Comparison of ENCODE assay signal across 50 mouse cellular contexts in the genomic region with DNA sequence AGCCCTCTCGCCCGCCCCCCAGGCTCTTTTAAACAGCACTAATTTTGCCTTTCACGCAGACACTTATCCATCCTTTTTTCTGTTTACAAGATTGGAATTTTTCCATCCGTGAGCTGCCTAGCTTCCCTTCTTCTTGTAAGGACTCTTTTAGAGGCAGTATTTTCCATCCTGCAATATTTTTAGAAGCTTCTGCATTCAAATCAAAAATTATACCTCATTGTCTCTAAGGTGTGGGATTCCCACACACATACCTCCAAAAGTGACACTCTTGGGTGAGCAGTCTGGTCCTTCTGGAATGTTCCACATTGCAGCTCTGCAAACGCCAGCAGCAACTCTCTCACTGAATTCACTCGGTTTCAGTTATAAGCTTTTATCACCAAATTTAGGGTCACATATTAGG. TPM values are rescaled to one million over a fixed set of nuclear protein-coding genes. Genes with fewer than 3 reads are reported as not detected.
"Had no signal": no experiment of that assay in that cellular context is flagged by ENCODE, and none has a peak within 500 bp of the region (broad histone marks: within the 10 kb centered on the region; RNA-seq: fewer than 3 reads in every experiment).

No protein-coding gene starts in this region.

- H3K4me3 ChIP-seq: heart, embryonic 10.5 days; heart, embryonic 12.5 days; heart, embryonic 13.5 days; heart, embryonic 15.5 days; hindbrain, embryonic 10.5 days; hindbrain, embryonic 12.5 days; hindbrain, embryonic 13.5 days; hindbrain, embryonic 15.5 days; intestine, embryonic 15.5 days; kidney, embryonic 15.5 days; layer of hippocampus, adult 2 months had no signal

- H3K9me3 ChIP-seq: heart, embryonic 10.5 days; heart, embryonic 12.5 days; heart, embryonic 13.5 days; heart, embryonic 15.5 days; hindbrain, embryonic 10.5 days; hindbrain, embryonic 12.5 days; hindbrain, embryonic 13.5 days; hindbrain, embryonic 15.5 days; intestine, embryonic 15.5 days; kidney, embryonic 15.5 days had no signal

- H3K27ac ChIP-seq: heart, embryonic 10.5 days; heart, embryonic 13.5 days; heart, embryonic 15.5 days; hindbrain, embryonic 10.5 days; hindbrain, embryonic 12.5 days; hindbrain, embryonic 13.5 days; hindbrain, embryonic 14.5 days; hindbrain, embryonic 15.5 days; hindbrain, postnatal 0 days; intestine, embryonic 15.5 days; kidney, embryonic 15.5 days; kidney, postnatal 0 days; layer of hippocampus, adult 2 months had no signal

- H3K9ac ChIP-seq: heart, embryonic 12.5 days; heart, embryonic 13.5 days; heart, embryonic 15.5 days; hindbrain, embryonic 12.5 days; hindbrain, embryonic 13.5 days; hindbrain, embryonic 14.5 days; hindbrain, embryonic 15.5 days; intestine, embryonic 15.5 days; kidney, embryonic 15.5 days had no signal

- DNase-seq: heart, postnatal 10 days; heart, postnatal 14 days; heart, postnatal 36 days; heart, postnatal 4 days; kidney, adult 11 months; kidney, adult 18-20 months; kidney, adult 2 months; kidney, adult 8-10 months; kidney, adult 9 months; kidney, postnatal 10 days; kidney, postnatal 14 days; kidney, postnatal 25 days; kidney, postnatal 36 days; kidney, postnatal 4 days; layer of hippocampus, adult 9-11 months; layer of hippocampus, postnatal 36 days had no signal

- H3K4me1 ChIP-seq: heart, embryonic 12.5 days; heart, embryonic 13.5 days; heart, embryonic 15.5 days; hindbrain, embryonic 10.5 days; hindbrain, embryonic 12.5 days; hindbrain, embryonic 13.5 days; hindbrain, embryonic 15.5 days; intestine, embryonic 15.5 days; kidney, embryonic 15.5 days had no signal

- H3K36me3 ChIP-seq: heart, embryonic 10.5 days; heart, embryonic 12.5 days; heart, embryonic 13.5 days; heart, embryonic 15.5 days; hindbrain, embryonic 10.5 days; hindbrain, embryonic 12.5 days; hindbrain, embryonic 13.5 days; hindbrain, embryonic 15.5 days; intestine, embryonic 15.5 days; kidney, embryonic 15.5 days had no signal

- H3K27me3 ChIP-seq: hindbrain, embryonic 13.5 days; hindbrain, embryonic 15.5 days; intestine, embryonic 15.5 days had no signal

- ATAC-seq: hindbrain, postnatal 0 days; inflammation-experienced regulatory T-cells, adult 6 months; intestine, embryonic 15.5 days; intestine, embryonic 16.5 days; intestine, postnatal 0 days had no signal

- H3K4me2 ChIP-seq: heart, embryonic 11.5 days; heart, embryonic 12.5 days; heart, embryonic 13.5 days; heart, embryonic 15.5 days; hindbrain, embryonic 12.5 days; hindbrain, embryonic 13.5 days; hindbrain, embryonic 14.5 days; hindbrain, embryonic 15.5 days; intestine, embryonic 15.5 days; kidney, embryonic 15.5 days had no signal

RNA-seq across cellular contexts. Expression of a gene that starts 10.3 kb away (rescaled TPM):
- total RNA-seq: hematopoietic stem cell, adult 5-6 weeks had no signal
- polyA plus RNA-seq: hindbrain, embryonic 10.5 days; hindbrain, embryonic 12.5 days; inflammation-experienced regulatory T-cells, adult 6 months had no signal

RNA-seq across cellular contexts. Expression of a gene that starts 20.8 kb away (rescaled TPM):
- total RNA-seq: heart, adult 8-10 months; heart, postnatal 10 days; heart, postnatal 14 days; heart, postnatal 25 days; heart, postnatal 36 days; heart, postnatal 4 days; hematopoietic stem cell, adult 5-6 weeks; hindbrain, postnatal 0 days; layer of hippocampus, adult 18-20 months; layer of hippocampus, adult 2 months; layer of hippocampus, adult 8-10 months; layer of hippocampus, postnatal 10 days; layer of hippocampus, postnatal 14 days; layer of hippocampus, postnatal 25 days; layer of hippocampus, postnatal 36 days had no signal
- polyA plus RNA-seq: heart, embryonic 10.5 days; heart, embryonic 11.5 days; heart, embryonic 12.5 days; heart, embryonic 13.5 days; heart, embryonic 14.5 days; heart, embryonic 15.5 days; heart, embryonic 16.5 days; heart, postnatal 0 days; hindbrain, embryonic 10.5 days; hindbrain, embryonic 11.5 days; hindbrain, embryonic 12.5 days; hindbrain, embryonic 13.5 days; hindbrain, embryonic 14.5 days; hindbrain, embryonic 15.5 days; hindbrain, postnatal 0 days; inflammation-experienced regulatory T-cells, adult 6 months; intestine, embryonic 14.5 days; intestine, embryonic 15.5 days; intestine, embryonic 16.5 days; intestine, postnatal 0 days; kidney, adult 2 months; kidney, embryonic 14.5 days; kidney, embryonic 15.5 days; kidney, embryonic 16.5 days; kidney, postnatal 0 days; large intestine, adult 2 months had no signal

RNA-seq across cellular contexts. Expression of a gene that starts 24.8 kb away (rescaled TPM):
- total RNA-seq: hematopoietic stem cell, adult 5-6 weeks; hindbrain, postnatal 0 days; layer of hippocampus, adult 18-20 months; layer of hippocampus, adult 2 months; layer of hippocampus, adult 8-10 months; layer of hippocampus, postnatal 10 days; layer of hippocampus, postnatal 14 days; layer of hippocampus, postnatal 25 days; layer of hippocampus, postnatal 36 days had no signal
- polyA plus RNA-seq: heart, embryonic 10.5 days; heart, embryonic 11.5 days; heart, embryonic 12.5 days; heart, embryonic 13.5 days; heart, embryonic 14.5 days; heart, embryonic 15.5 days; hindbrain, embryonic 10.5 days; hindbrain, embryonic 11.5 days; hindbrain, embryonic 12.5 days; hindbrain, embryonic 13.5 days; hindbrain, embryonic 14.5 days; hindbrain, embryonic 15.5 days; hindbrain, postnatal 0 days; inflammation-experienced regulatory T-cells, adult 6 months; intestine, embryonic 14.5 days; intestine, embryonic 15.5 days; intestine, embryonic 16.5 days; kidney, postnatal 0 days had no signal
